Comparison of ENCODE assay signal across 23 mouse cellular contexts in the genomic region with DNA sequence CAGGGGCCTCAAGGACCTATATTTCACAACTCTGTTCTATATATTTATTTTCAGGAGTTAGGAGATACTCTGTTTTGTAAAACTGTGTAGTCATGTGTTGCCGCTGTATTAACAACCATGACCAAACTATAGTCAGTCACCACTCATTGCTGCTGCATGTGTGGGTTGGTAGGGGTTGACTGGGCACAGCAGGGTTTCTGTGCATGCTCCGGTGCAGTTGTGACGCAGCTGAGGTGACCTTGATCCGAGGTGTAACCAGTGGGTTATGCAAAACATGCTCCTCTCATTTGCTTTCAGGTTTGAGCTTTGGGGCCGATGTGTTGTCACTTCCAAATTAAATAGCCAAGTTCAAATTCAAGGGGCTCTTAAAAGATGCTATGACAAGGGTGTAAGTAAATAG.
DNase-seq lines count a peak whose midpoint lies in the region; TF ChIP-seq lines count a peak whose summit lies in the region.
"Had no signal": no experiment of that assay in that cellular context is flagged by ENCODE, and none has a peak within 500 bp of the region (broad histone marks: within the 10 kb centered on the region; RNA-seq: fewer than 3 reads in every experiment).

No protein-coding gene starts in this region.

- no peaks in the 10 kb centered on the region for H3K79me2 ChIP-seq in CH12.LX (replicated peaks; ENCODE audit: control insufficient read depth, extremely low read depth, insufficient read depth, poor library complexity, severe bottlenecking)

- in situ Hi-C loops in CH12.LX (cut with MboI; ENCODE audit: low pct_ligation_motif_present, low pct_unique_long_range_greater_than_20kb, low sequenced_read_pairs), result no loop called here

- dilution Hi-C loops in CH12.LX (cut with MboI; ENCODE audit: extremely low pct_ligation_motif_present, extremely low pct_unique_long_range_greater_than_20kb, low sequenced_read_pairs), result no loop called here

- no peak for TF ChIP-seq EP300 in CH12.LX (IDR thresholded peaks at IDR 0.05; ENCODE audit: low read length)

- H3K4me1 ChIP-seq in CH12.LX (ENCODE audit: control insufficient read depth in 1 of 2, insufficient read depth in 2 of 2), result peaks cover 2 to 24% of the 10 kb centered on the region in 2 experiments; a peak in 3 of 4 replicates
- H3K4me1 ChIP-seq: embryonic facial prominence, embryonic 13.5 days; embryonic facial prominence, embryonic 15.5 days; forebrain, embryonic 10.5 days; forebrain, embryonic 12.5 days had no signal

- no peak overlapping the region for H3K4me2 ChIP-seq in CH12.LX (ENCODE audit: insufficient read depth, low read depth, poor library complexity, severe bottlenecking)
- H3K4me2 ChIP-seq: embryonic facial prominence, embryonic 13.5 days; embryonic facial prominence, embryonic 15.5 days; forebrain, embryonic 12.5 days had no signal

- no peak overlapping the region for H3K4me3 ChIP-seq in CH12.LX (replicated peaks in 1 of 3; ENCODE audit: low read depth in 2 of 3, low read length in 2 of 3, poor library complexity in 1 of 3)
- H3K4me3 ChIP-seq: embryonic facial prominence, embryonic 13.5 days; embryonic facial prominence, embryonic 15.5 days; erythroblast, embryonic 14.5 days; forebrain, embryonic 10.5 days; forebrain, embryonic 12.5 days had no signal

- no peak overlapping the region for H3K27ac ChIP-seq in CH12.LX (ENCODE audit: insufficient read depth, low read depth)
- H3K27ac ChIP-seq: embryonic facial prominence, embryonic 13.5 days; embryonic facial prominence, embryonic 15.5 days; forebrain, embryonic 10.5 days; forebrain, embryonic 12.5 days had no signal

- TF ChIP-seq POLR2A in CH12.LX (IDR thresholded peaks at IDR 0.05; ENCODE audit: low read depth, low read length), result no peak

- H3K9me3 ChIP-seq in CH12.LX (replicated peaks; ENCODE audit: low read length), result no peaks in the 10 kb centered on the region
- H3K9me3 ChIP-seq: embryonic facial prominence, embryonic 13.5 days; embryonic facial prominence, embryonic 15.5 days; forebrain, embryonic 10.5 days; forebrain, embryonic 12.5 days had no signal

- H3K36me3 ChIP-seq in CH12.LX (replicated peaks in 1 of 2; ENCODE audit: control insufficient read depth in 1 of 2, insufficient read depth in 1 of 2, low read length in 1 of 2), result no peaks in the 10 kb centered on the region
- H3K36me3 ChIP-seq: embryonic facial prominence, embryonic 13.5 days; embryonic facial prominence, embryonic 15.5 days; forebrain, embryonic 10.5 days; forebrain, embryonic 12.5 days had no signal

- peak; percentile 19 for DNase-seq in kidney, adult 11 months
- DNase-seq in kidney, postnatal 4 days, result no peak
- peak; percentile 12 for DNase-seq in kidney, postnatal 10 days
- no peak for DNase-seq in kidney, postnatal 14 days
- DNase-seq in A20 (ENCODE audit: low read depth, low spot score) (peak; percentile 78), CH12.LX (ENCODE audit: extremely low read depth) (peak; percentile 72)
- no peak for DNase-seq in yolk sac, embryonic 10.5 days (ENCODE audit: low spot score)
- DNase-seq: adrenal gland, adult 2 months; adrenal gland, postnatal 10 days; adrenal gland, postnatal 25 days; B cell, adult 2 months; cerebellum, adult 11 months; cerebellum, adult 18-20 months; cerebellum, adult 8-10 months; cerebellum, adult 9-11 months; cerebellum, postnatal 14 days; cerebellum, postnatal 36 days; embryo, embryonic 11 days had no signal

- H3K27me3 ChIP-seq in CH12.LX (replicated peaks), result no peaks in the 10 kb centered on the region
- H3K27me3 ChIP-seq: embryonic facial prominence, embryonic 13.5 days; embryonic facial prominence, embryonic 15.5 days; forebrain, embryonic 12.5 days had no signal

- TF ChIP-seq RAD21 in CH12.LX (IDR thresholded peaks at IDR 0.05; ENCODE audit: low read depth, low read length), result no peak

- TF ChIP-seq CTCF in CH12.LX (conservative IDR thresholded peaks at IDR 0.05 in 1 of 2, IDR thresholded peaks at IDR 0.05 in 1 of 2; ENCODE audit: low read depth in 2 of 2, low read length in 2 of 2), result no peak

- no peak overlapping the region for H3K9ac ChIP-seq in CH12.LX (ENCODE audit: insufficient read depth, low read depth)
- H3K9ac ChIP-seq: embryonic facial prominence, embryonic 13.5 days; embryonic facial prominence, embryonic 15.5 days; forebrain, embryonic 12.5 days had no signal

TF ChIP-seq in CH12.LX, 34 proteins besides CTCF, POLR2A, EP300 and RAD21:
- no peak for TF ChIP-seq ELF1 (IDR thresholded peaks at IDR 0.05; ENCODE audit: low read depth, low read length)
- no peak for TF ChIP-seq KAT2A (IDR thresholded peaks at IDR 0.05; ENCODE audit: insufficient replicate concordance, low read length)
- TF ChIP-seq ETS1 (conservative IDR thresholded peaks at IDR 0.05; ENCODE audit: low read depth, low read length), result peak; percentile 32; the same call in 1 of the 2 replicates
- peak; percentile 54; the same call in 1 of the 2 replicates for TF ChIP-seq BHLHE40 (IDR thresholded peaks at IDR 0.05; ENCODE audit: low read depth, low read length)

Comparison
In these comparisons a context has a peak if more than half of its experiments do, and no peak if none do; other contexts are left out.
1. DNase-seq: peak in kidney, adult 11 months (single experiment), kidney, postnatal 10 days (single experiment), A20 (single experiment) and CH12.LX (single experiment); none in kidney, postnatal 4 days (0 of 2), kidney, postnatal 14 days (single experiment) and yolk sac, embryonic 10.5 days (single experiment).